Mouse (Mus musculus) heart, adult 2 months (tissue): ENCODE measurements around the gene Cldnd2.

Experiments
- CTCF ChIP-seq: fragments of 200-600 bp; IDR thresholded peaks from 2 replicates; pipeline ENCODE4 v1.8.1; 2022; ENCODE audit warnings: antibody characterized with exemption, mild to moderate bottlenecking, moderate library complexity
- POLR2A ChIP-seq: fragments of 200-500 bp; IDR thresholded peaks from 2 replicates; pipeline ENCODE4 v1.6.1; 2011; ENCODE audit warnings: mild to moderate bottlenecking, low read depth, low read length, control low read depth; ENCODE audit not compliant: insufficient read depth

DNA sequence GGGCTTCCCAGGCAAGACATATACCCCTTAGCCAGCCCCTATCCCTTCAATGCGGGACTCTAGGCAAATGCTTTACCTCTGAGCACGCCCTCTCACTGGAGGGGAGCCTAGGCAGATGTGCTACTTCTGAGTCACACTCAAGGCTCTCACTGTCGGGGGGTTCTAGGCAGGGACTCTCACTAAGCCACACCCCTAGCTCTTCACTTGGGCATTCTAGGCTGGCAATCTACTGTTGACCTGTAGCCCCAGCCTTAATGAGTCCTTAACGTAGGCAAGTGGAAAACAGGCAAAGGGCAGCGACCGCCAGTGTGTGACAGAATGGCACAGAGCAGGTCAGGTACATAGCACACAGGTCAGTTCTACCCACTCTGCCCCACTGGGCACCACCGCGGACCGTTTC is 50.3 kb downstream of the Cldnd2 start:
- TF ChIP-seq CTCF: no peak
- no peak for TF ChIP-seq POLR2A
